Mouse (Mus musculus) midbrain, embryonic 11.5 days (tissue): ENCODE data around the gene Yeats4. TPM values are rescaled to one million over a fixed set of nuclear protein-coding genes. Genes with fewer than 3 reads are reported as not detected.

ENCODE experiments used
- ATAC-seq: fragments of 200-750 bp; cut with Nextera tagmentation; 2 replicates; pipeline ENCODE4 v1.8.0; 2017; ENCODE audit warnings: moderate TSS enrichment, moderate library complexity; ENCODE audit not compliant: low FRiP score
- DNase-seq: peaks from one replicate; pipeline ENCODE4 v3.0.0; 2015; ENCODE audit warnings: low spot score; ENCODE audit errors: missing footprints
- H3K27ac ChIP-seq: fragments of 300-500 bp; sonication (generic); 2 replicates; pipeline ENCODE4 v1.5.1; 2014; ENCODE audit warnings: low read depth, low read length
- H3K27me3 ChIP-seq: fragments of 300-500 bp; sonication (generic); 2 replicates; pipeline ENCODE4 v1.6.1; 2014; ENCODE audit warnings: mild to moderate bottlenecking, low read length, moderate library complexity, mixed read lengths; ENCODE audit not compliant: control insufficient read depth, insufficient read depth
- H3K36me3 ChIP-seq: fragments of 300-500 bp; sonication (generic); 2 replicates; pipeline ENCODE4 v1.6.1; 2014; ENCODE audit warnings: mild to moderate bottlenecking, low read length, moderate library complexity, mixed read lengths; ENCODE audit not compliant: control insufficient read depth, insufficient read depth
- H3K4me1 ChIP-seq: fragments of 300-500 bp; sonication (generic); 2 replicates; pipeline ENCODE4 v1.6.1; 2014; ENCODE audit warnings: low read length; ENCODE audit not compliant: control insufficient read depth, insufficient read depth
- H3K4me2 ChIP-seq: fragments of 300-500 bp; sonication (generic); 2 replicates; pipeline ENCODE4 v1.6.1; 2014; ENCODE audit warnings: mild to moderate bottlenecking, moderate library complexity
- H3K4me3 ChIP-seq: fragments of 300-500 bp; sonication (generic); 2 replicates; pipeline ENCODE4 v1.5.1; 2014; ENCODE audit warnings: low read depth, low read length
- H3K9ac ChIP-seq: fragments of 300-500 bp; sonication (generic); 2 replicates; pipeline ENCODE4 v1.6.1; 2014; ENCODE audit warnings: low read length
- H3K9me3 ChIP-seq: fragments of 300-500 bp; sonication (generic); 2 replicates; pipeline ENCODE4 v1.6.1; 2016; ENCODE audit warnings: low read length; ENCODE audit not compliant: control insufficient read depth
- WGBS: fragments of 180-500 bp; shearing (Covaris S2); extraction: QIAGEN DNeasy Blood & Tissue Kit; methylation state at CpG from one replicate; pipeline ENCODE4 v1.1.7; 2014; 5-methylcytosine and 5-hydroxymethylcytosine counted together
- polyA plus RNA-seq: library from polyadenylated mRNA; unstranded; fragments of >200 nt; fragmentation: Nextera tagmentation; extraction: Ambion mirVana; gene quantifications from 2 replicates; pipeline ENCODE4 v1.2.1, GENCODE M21; 2014

Gene Yeats4
- polyA plus RNA-seq, result 173 and 194 TPM in 2 replicates

GRCm38 (mm10) chr10:117224102-117224990 is at the start of gene Yeats4:
TSS of gene Yeats4 (minus strand) at chr10:117224507.
- peaks cover 10% of the 10 kb centered on the region for H3K36me3 ChIP-seq
- H3K27ac ChIP-seq, result peak within 1 kb of the TSS; percentile 98
- 2% methylated on average over 63 of the region's 63 CpGs for WGBS
- ATAC-seq, result peak; percentile 94
- peaks cover 23% of the 10 kb centered on the region for H3K4me1 ChIP-seq
- peak within 1 kb of the TSS; percentile 98 for H3K9ac ChIP-seq
- peak within 1 kb of the TSS; percentile 76 for H3K4me3 ChIP-seq
- peak; percentile 100 for DNase-seq
- H3K4me2 ChIP-seq, result peak within 1 kb of the TSS; percentile 88
- H3K9me3 ChIP-seq, result no peaks in the 10 kb centered on the region
- H3K27me3 ChIP-seq, result no peaks in the 10 kb centered on the region

DNA sequence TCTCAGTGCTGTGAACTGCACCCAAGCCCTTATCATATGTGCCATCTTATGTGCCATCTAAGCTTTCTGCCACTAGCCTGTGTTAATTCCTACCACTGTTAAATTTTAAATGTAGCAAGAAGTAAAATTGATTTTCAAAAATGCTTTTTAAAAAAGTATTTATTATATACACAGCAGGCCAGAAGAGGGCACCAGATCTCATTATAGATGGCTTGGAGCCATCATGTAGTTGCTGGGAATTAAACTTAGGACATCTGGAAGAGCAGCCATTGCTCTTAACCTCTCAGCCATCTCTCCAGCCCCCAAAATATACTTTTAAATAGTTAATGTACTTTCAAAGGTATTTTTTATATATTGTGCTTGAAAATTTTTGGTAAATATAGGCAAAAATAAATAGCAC is 47.7 kb upstream of the Yeats4 start:
- Histone ChIP-seq H3K27me3 (no peaks in the 10 kb centered on the region), H3K4me3 (no peak overlapping the region), H3K4me2 (no peak overlapping the region), H3K9me3 (no peaks in the 10 kb centered on the region), H3K9ac (no peak overlapping the region), H3K36me3 (no peaks in the 10 kb centered on the region), H3K27ac (no peak overlapping the region), H3K4me1 (no peaks in the 10 kb centered on the region)
- no peak for DNase-seq
- no peak for ATAC-seq

GRCm38 (mm10) chr10:117259870-117260269 is 35.6 kb upstream of the Yeats4 start:
- Histone ChIP-seq H3K9ac (no peak overlapping the region), H3K4me2 (no peak overlapping the region), H3K4me3 (no peak overlapping the region), H3K36me3 (no peaks in the 10 kb centered on the region), H3K9me3 (no peaks in the 10 kb centered on the region), H3K27me3 (no peaks in the 10 kb centered on the region), H3K27ac (no peak overlapping the region), H3K4me1 (0 out of 2 replicates have a peak, but pooled peaks cover 2% of the 10 kb centered on the region)
- ATAC-seq (peak; percentile 46; the same call in 1 of the 2 replicates), DNase-seq (no peak)

GRCm38 (mm10) chr10:117238603-117239002 is 14.3 kb upstream of the Yeats4 start, which contains the start of gene 9530003J23Rik:
TSS of gene 9530003J23Rik (minus strand) at chr10:117238703.
- no peak for ATAC-seq
- WGBS, result 91% methylated on average over 12 of the region's 12 CpGs

GRCm38 (mm10) chr10:117235866-117236265 is 11.6 kb upstream of the Yeats4 start:
- Histone ChIP-seq H3K4me2 (no peak overlapping the region), H3K4me1 (no peaks in the 10 kb centered on the region), H3K4me3 (no peak overlapping the region), H3K9me3 (no peaks in the 10 kb centered on the region), H3K9ac (no peak overlapping the region), H3K27me3 (no peaks in the 10 kb centered on the region), H3K36me3 (no peaks in the 10 kb centered on the region), H3K27ac (no peak overlapping the region)
- DNase-seq (no peak), ATAC-seq (no peak)
- WGBS, result 70% methylated on average over 11 of the region's 11 CpGs

More at GRCm38 (mm10) chr10:117238603-117239002, 14.3 kb upstream of the Yeats4 start, which contains the start of gene 9530003J23Rik:
- no peaks in the 10 kb centered on the region for H3K36me3 ChIP-seq
- no peaks in the 10 kb centered on the region for H3K4me1 ChIP-seq
- H3K4me3 ChIP-seq, result no peak within 1 kb of the TSS
- no peak within 1 kb of the TSS for H3K27ac ChIP-seq
- no peaks in the 10 kb centered on the region for H3K27me3 ChIP-seq
- DNase-seq, result no peak
- no peaks in the 10 kb centered on the region for H3K9me3 ChIP-seq
- H3K9ac ChIP-seq, result no peak within 1 kb of the TSS
- no peak within 1 kb of the TSS for H3K4me2 ChIP-seq

- no peak overlapping the region for H3K27ac ChIP-seq
- H3K36me3 ChIP-seq, result no peaks in the 10 kb centered on the region
- 69% methylated on average over 4 of the region's 4 CpGs for whole genome bisulfite sequencing
- H3K4me1 ChIP-seq, result no peaks in the 10 kb centered on the region
- H3K27me3 ChIP-seq, result no peaks in the 10 kb centered on the region
- H3K4me2 ChIP-seq, result no peak overlapping the region
- DNase-seq (no peak), ATAC-seq (no peak)
- no peak overlapping the region for H3K4me3 ChIP-seq
- H3K9me3 ChIP-seq, result no peaks in the 10 kb centered on the region
- no peak overlapping the region for H3K9ac ChIP-seq
These were observed 10.5 kb upstream of the Yeats4 start for GRCm38 (mm10) chr10:117234825-117235224.

GRCm38 (mm10) chr10:117229826-117230225 is 5.5 kb upstream of the Yeats4 start:
- H3K4me1 ChIP-seq, result 0 out of 2 replicates have a peak, but pooled peaks cover 1% of the 10 kb centered on the region
- WGBS, result 75% methylated on average over 16 of the region's 16 CpGs
- H3K9me3 ChIP-seq, result no peaks in the 10 kb centered on the region
- no peaks in the 10 kb centered on the region for H3K36me3 ChIP-seq
- H3K27me3 ChIP-seq, result no peaks in the 10 kb centered on the region
- ATAC-seq (no peak), DNase-seq (no peak)
- no peak overlapping the region for H3K27ac ChIP-seq
- H3K9ac ChIP-seq, result no peak overlapping the region
- H3K4me3 ChIP-seq, result no peak overlapping the region
- no peak overlapping the region for H3K4me2 ChIP-seq

GRCm38 (mm10) chr10:117226002-117226401 is 1.7 kb upstream of the Yeats4 start:
- H3K27me3 ChIP-seq, result no peaks in the 10 kb centered on the region
- peaks cover 23% of the 10 kb centered on the region for H3K4me1 ChIP-seq
- no peak overlapping the region for H3K9ac ChIP-seq
- no peak overlapping the region for H3K27ac ChIP-seq
- 84% methylated on average over 3 of the region's 3 CpGs for WGBS
- no peak for ATAC-seq
- no peak overlapping the region for H3K4me2 ChIP-seq
- H3K4me3 ChIP-seq, result no peak overlapping the region
- no peaks in the 10 kb centered on the region for H3K9me3 ChIP-seq
- H3K36me3 ChIP-seq, result peaks cover 2% of the 10 kb centered on the region; the same call in 1 of the 2 replicates
- DNase-seq, result no peak

GRCm38 (mm10) chr10:117225094-117225493 is 787 bp upstream of the Yeats4 start:
- 59% methylated on average over 8 of the region's 8 CpGs for WGBS
- H3K4me1 ChIP-seq, result peaks cover 23% of the 10 kb centered on the region
- peak overlapping the region; percentile 76; the same call in 1 of the 2 replicates for H3K4me3 ChIP-seq
- DNase-seq (no peak), ATAC-seq (no peak)
- H3K9ac ChIP-seq, result peak overlapping the region; percentile 98
- no peak overlapping the region for H3K27ac ChIP-seq
- peaks cover 5% of the 10 kb centered on the region for H3K36me3 ChIP-seq
- H3K4me2 ChIP-seq, result peak overlapping the region; percentile 88; the same call in 1 of the 2 replicates
- no peaks in the 10 kb centered on the region for H3K9me3 ChIP-seq
- H3K27me3 ChIP-seq, result no peaks in the 10 kb centered on the region
